In the genomic region with DNA sequence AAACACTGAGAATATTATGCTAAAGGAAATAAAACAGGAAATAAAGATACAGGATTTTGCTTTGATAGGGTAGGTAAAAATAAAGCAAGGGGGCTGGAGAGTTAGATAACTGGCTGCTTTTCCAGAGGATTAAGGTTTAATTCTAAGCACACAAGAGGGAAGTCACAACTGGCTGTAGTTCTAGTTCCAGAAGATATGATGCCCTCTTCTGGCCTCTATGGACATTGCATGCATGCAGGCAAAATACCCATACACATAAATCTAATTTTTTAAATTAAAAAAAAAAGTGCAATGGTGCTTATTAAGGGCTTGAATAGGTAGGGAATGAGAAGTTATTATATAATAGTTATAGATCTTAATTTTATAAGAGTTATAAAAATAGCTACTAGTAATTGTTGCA, we compare ENCODE assay signal across 11 mouse cellular contexts. TPM values are rescaled to one million over a fixed set of nuclear protein-coding genes. Genes with fewer than 3 reads are reported as not detected.
DNase-seq lines count a peak whose midpoint lies in the region; ATAC-seq and TF ChIP-seq lines count a peak whose summit lies in the region.
"Had no signal": no experiment of that assay in that cellular context is flagged by ENCODE, and none has a peak within 500 bp of the region (broad histone marks: within the 10 kb centered on the region; RNA-seq: fewer than 3 reads in every experiment).

No protein-coding gene starts in this region.

- peaks cover 48% of the 10 kb centered on the region for H3K36me3 ChIP-seq in forebrain, embryonic 14.5 days (ENCODE audit: control insufficient read depth, insufficient read depth, low read length)
- peaks cover 17% of the 10 kb centered on the region for H3K36me3 ChIP-seq in forebrain, embryonic 16.5 days (ENCODE audit: control insufficient read depth, insufficient read depth)
- peaks cover 43% of the 10 kb centered on the region for H3K36me3 ChIP-seq in lung, embryonic 14.5 days (ENCODE audit: insufficient read depth)

- H3K4me1 ChIP-seq in forebrain, embryonic 14.5 days (ENCODE audit: control insufficient read depth, insufficient read depth, low read length): no peaks in the 10 kb centered on the region
- no peaks in the 10 kb centered on the region for H3K4me1 ChIP-seq in forebrain, embryonic 16.5 days (replicated peaks; ENCODE audit: control insufficient read depth, insufficient read depth, low read length)
- H3K4me1 ChIP-seq in lung, embryonic 14.5 days (ENCODE audit: insufficient read depth): no peaks in the 10 kb centered on the region
- H3K4me1 ChIP-seq in lung, adult 2 months (ENCODE audit: control insufficient read depth, insufficient read depth, low read length): no peaks in the 10 kb centered on the region
- H3K4me1 ChIP-seq: limb, embryonic 15.5 days had no signal

- TF ChIP-seq CTCF in lung, embryonic 14.5 days (IDR thresholded peaks at IDR 0.05; ENCODE audit: low read depth): peak; percentile 49
- no peak for TF ChIP-seq CTCF in lung, adult 2 months (IDR thresholded peaks at IDR 0.05; ENCODE audit: insufficient read depth, low read length)

- H3K4me2 ChIP-seq in forebrain, embryonic 14.5 days (ENCODE audit: low read length): no peak overlapping the region
- no peak overlapping the region for H3K4me2 ChIP-seq in forebrain, embryonic 16.5 days (ENCODE audit: low read length)
- no peak overlapping the region for H3K4me2 ChIP-seq in lung, embryonic 14.5 days
- H3K4me2 ChIP-seq: limb, embryonic 15.5 days had no signal

- no peak overlapping the region for H3K9ac ChIP-seq in forebrain, embryonic 14.5 days (ENCODE audit: low read length)
- no peak overlapping the region for H3K9ac ChIP-seq in forebrain, embryonic 16.5 days (replicated peaks; ENCODE audit: low read depth, low read length)
- H3K9ac ChIP-seq in lung, embryonic 14.5 days: no peak overlapping the region
- H3K9ac ChIP-seq: limb, embryonic 15.5 days had no signal

- no peak overlapping the region for H3K27ac ChIP-seq in forebrain, embryonic 14.5 days (ENCODE audit: low read depth, low read length)
- H3K27ac ChIP-seq in forebrain, embryonic 16.5 days (ENCODE audit: low read length): no peak overlapping the region
- no peak overlapping the region for H3K27ac ChIP-seq in lung, embryonic 14.5 days (ENCODE audit: low read depth)
- H3K27ac ChIP-seq: limb, embryonic 15.5 days had no signal

- peak; percentile 7 for DNase-seq in forebrain, embryonic 14.5 days (ENCODE audit: low spot score)
- DNase-seq in lung, embryonic 14.5 days: peak; percentile 33
- DNase-seq in lung, adult 2 months: no peak
- peak; percentile 32 for DNase-seq in c-Kit-positive CD71-positive TER-119-positive erythroid progenitor cells, embryonic 14.5 days (ENCODE audit: low spot score)
- DNase-seq in retina, postnatal 7 days (ENCODE audit: low read depth, low spot score): peak; percentile 6
- DNase-seq in right cerebral cortex, adult 18-20 months: no peak
- DNase-seq in Muller cell, postnatal 12 days (ENCODE audit: inconsistent ontology term): no peak
- DNase-seq: cerebellum, adult 8-10 months had no signal

- H3K4me3 ChIP-seq in forebrain, embryonic 14.5 days (ENCODE audit: low read depth, low read length): no peak overlapping the region
- H3K4me3 ChIP-seq in forebrain, embryonic 16.5 days (replicated peaks; ENCODE audit: low read length): no peak overlapping the region
- no peak overlapping the region for H3K4me3 ChIP-seq in lung, embryonic 14.5 days (ENCODE audit: low read depth, low read length)
- H3K4me3 ChIP-seq in lung, adult 2 months (replicated peaks; ENCODE audit: extremely low read depth, low read depth, low read length): no peak overlapping the region
- H3K4me3 ChIP-seq: limb, embryonic 15.5 days had no signal

- H3K9me3 ChIP-seq in forebrain, embryonic 14.5 days (replicated peaks; ENCODE audit: control insufficient read depth, low read length): no peaks in the 10 kb centered on the region
- H3K9me3 ChIP-seq in forebrain, embryonic 16.5 days (ENCODE audit: control insufficient read depth, low read length): no peaks in the 10 kb centered on the region; the same call in 1 of the 2 replicates
- H3K9me3 ChIP-seq in lung, embryonic 14.5 days (ENCODE audit: low read depth, low read length): no peaks in the 10 kb centered on the region
- H3K9me3 ChIP-seq: limb, embryonic 15.5 days had no signal

- TF ChIP-seq POLR2A in lung, adult 2 months (IDR thresholded peaks at IDR 0.05; ENCODE audit: borderline replicate concordance, extremely low read depth, low read depth, low read length): no peak

- ATAC-seq in forebrain, embryonic 14.5 days: no peak
- no peak for ATAC-seq in forebrain, embryonic 16.5 days
- ATAC-seq in lung, embryonic 14.5 days (ENCODE audit: insufficient read depth): no peak
- ATAC-seq: hindbrain, embryonic 16.5 days had no signal

- no peaks in the 10 kb centered on the region for H3K27me3 ChIP-seq in forebrain, embryonic 14.5 days (replicated peaks; ENCODE audit: control insufficient read depth, insufficient read depth, low read length)
- no peaks in the 10 kb centered on the region for H3K27me3 ChIP-seq in forebrain, embryonic 16.5 days (replicated peaks; ENCODE audit: control insufficient read depth, insufficient read depth, low read length)
- no peaks in the 10 kb centered on the region for H3K27me3 ChIP-seq in lung, embryonic 14.5 days (ENCODE audit: insufficient read depth, low read length)
- H3K27me3 ChIP-seq: limb, embryonic 15.5 days had no signal

RNA-seq across cellular contexts. Expression of a gene that starts 37.2 kb away (rescaled TPM):
- polyA plus RNA-seq in forebrain, embryonic 14.5 days (2014; fragmentation: Nextera tagmentation; extraction: Ambion mirVana): 29.9 and 30.8 TPM in 2 replicates
- polyA plus RNA-seq in forebrain, embryonic 16.5 days (2015; fragmentation: Nextera tagmentation; extraction: Ambion mirVana): 26.9 and 28.7 TPM in 2 replicates
- polyA plus RNA-seq in lung, embryonic 14.5 days (2014; fragmentation: Nextera tagmentation; extraction: Ambion mirVana): 27.1 and 28.4 TPM in 2 replicates
- polyA plus RNA-seq in lung, adult 2 months (2012; rRNA removed): 20.0 and 23.2 TPM in 2 replicates

RNA-seq across cellular contexts. Expression of a gene that starts 55.6 kb away (rescaled TPM):
- polyA plus RNA-seq in forebrain, embryonic 14.5 days (2014; fragmentation: Nextera tagmentation; extraction: Ambion mirVana): 57.7 and 72.6 TPM in 2 replicates
- polyA plus RNA-seq in forebrain, embryonic 16.5 days (2015; fragmentation: Nextera tagmentation; extraction: Ambion mirVana): 82.1 and 83.2 TPM in 2 replicates
- 15.0 and 17.8 TPM in 2 replicates for polyA plus RNA-seq in lung, embryonic 14.5 days (2014; fragmentation: Nextera tagmentation; extraction: Ambion mirVana)
- polyA plus RNA-seq in lung, adult 2 months (2012; rRNA removed): 184 and 237 TPM in 2 replicates

Comparison
In these comparisons a context has a peak if more than half of its experiments do, and no peak if none do; other contexts are left out.
1. DNase-seq: peak in forebrain, embryonic 14.5 days (single experiment), lung, embryonic 14.5 days (single experiment), c-Kit-positive CD71-positive TER-119-positive erythroid progenitor cells, embryonic 14.5 days (single experiment) and retina, postnatal 7 days (single experiment); none in lung, adult 2 months (single experiment), right cerebral cortex, adult 18-20 months (single experiment) and Muller cell, postnatal 12 days (single experiment).